Mouse (Mus musculus): ENCODE data around the gene Luzp1.

Luzp1 gene

GRCm38 (mm10) chr4:136546279-136547045 is 76.9 kb downstream of the Luzp1 start:
- no peak for DNase-seq (ENCODE audit: low spot score)

DNA sequence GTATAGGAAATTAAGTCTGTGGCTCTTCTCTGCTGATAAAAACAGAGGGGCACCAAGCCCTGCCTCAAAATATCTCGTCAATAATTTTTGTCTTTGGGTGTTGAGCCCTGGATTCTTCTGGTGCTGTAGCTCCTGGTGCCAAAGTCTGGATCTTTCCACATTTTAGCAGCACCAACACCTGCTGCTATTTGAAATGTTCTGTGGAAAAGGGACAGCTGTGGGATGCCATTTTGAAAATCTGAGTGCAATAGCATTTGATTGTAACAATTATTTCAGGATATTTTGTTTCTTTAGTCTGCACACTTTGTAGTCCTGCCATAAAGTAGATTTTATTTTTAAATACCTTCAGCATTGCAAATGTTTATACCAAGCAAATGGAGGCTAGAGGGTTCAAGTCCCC is 78.2 kb downstream of the Luzp1 start:
- DNase-seq (ENCODE audit: low spot score), result no peak

GRCm38 (mm10) chr4:136548381-136548801 is 78.8 kb downstream of the Luzp1 start:
- no peak for DNase-seq (ENCODE audit: low spot score)

DNA sequence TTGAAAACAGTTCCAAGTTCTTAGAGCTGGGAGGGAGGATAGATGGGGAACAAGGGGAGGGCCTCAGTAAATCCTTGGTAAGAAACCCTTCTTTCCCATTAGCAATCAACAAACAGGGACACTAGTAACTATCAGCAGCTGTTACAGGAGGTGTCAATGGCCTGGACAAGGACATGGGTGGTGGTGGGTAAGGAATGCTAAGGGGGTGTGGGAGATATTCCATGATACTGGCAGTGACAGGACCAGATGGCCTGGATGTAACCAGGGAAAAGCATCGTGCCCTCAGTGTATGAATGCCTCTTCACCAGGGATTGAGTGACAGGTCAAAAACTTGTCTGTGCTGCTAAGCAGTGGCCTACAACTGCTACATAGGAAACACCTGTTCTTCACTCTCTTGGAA is 83.5 kb downstream of the Luzp1 start:
- no peak for DNase-seq (ENCODE audit: low spot score)

DNA sequence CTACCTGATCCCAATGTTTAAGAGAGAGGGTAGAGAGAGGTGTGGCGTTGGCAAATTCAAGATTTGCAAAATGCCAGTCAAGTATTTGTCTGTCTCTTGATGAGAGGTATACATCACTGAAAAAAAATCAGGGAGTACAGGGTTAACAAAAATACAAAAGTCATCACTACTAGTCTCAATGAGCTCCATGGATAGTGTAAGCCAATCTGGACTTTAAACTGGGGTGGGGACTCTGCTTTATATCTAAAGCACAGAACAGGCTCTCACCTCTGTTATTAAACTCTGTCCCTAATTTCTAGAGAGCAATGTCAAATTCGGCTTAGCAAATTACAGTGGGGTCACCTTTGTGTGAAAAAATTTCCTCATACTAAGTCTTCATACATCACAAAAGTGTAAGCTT is 88.1 kb downstream of the Luzp1 start:
- no peak for DNase-seq (ENCODE audit: low spot score)

DNA sequence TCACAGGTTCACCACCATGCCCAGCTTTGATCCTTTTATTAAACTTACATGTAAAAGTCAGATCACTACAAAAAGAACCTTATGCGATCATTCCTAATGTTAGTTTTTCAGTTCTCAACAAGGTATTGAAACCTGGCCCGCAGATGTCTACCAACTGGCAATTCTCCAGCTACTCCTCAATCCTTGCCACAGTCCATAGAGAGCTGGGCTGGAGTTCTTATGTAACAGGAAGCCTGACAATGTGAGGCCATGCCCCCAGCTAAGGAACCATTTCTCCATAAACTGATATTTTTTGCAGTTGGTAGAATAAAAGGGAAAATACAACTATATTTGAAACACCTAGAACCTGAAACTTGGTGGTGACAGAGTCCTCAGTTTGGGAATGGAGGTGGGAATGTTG is 90.1 kb downstream of the Luzp1 start:
- peak; percentile 17 for DNase-seq (ENCODE audit: low spot score)

GRCm38 (mm10) chr4:136560270-136560991 is 90.9 kb downstream of the Luzp1 start:
- DNase-seq (ENCODE audit: low spot score), result no peak

DNA sequence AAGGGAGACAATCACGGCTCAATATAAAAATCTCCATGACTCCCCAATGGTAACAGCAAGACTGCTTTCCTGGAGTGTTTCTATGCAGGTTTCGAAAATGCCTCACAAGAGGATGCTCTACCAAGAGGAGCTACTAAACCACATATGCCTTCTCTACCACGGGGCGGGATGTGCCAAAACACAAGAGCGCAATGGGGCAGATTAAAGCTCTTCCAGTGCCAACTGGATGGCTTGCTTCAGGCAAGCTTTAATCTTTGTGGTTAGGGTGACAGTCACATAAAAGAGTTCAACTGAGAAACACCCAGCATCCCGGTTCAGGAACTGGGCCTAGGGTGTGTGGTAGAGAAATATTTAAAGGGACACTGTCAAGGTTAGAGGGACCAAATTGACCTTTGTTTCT is 93.2 kb downstream of the Luzp1 start:
- no peak for DNase-seq (ENCODE audit: low spot score)

- DNase-seq (ENCODE audit: low spot score), result no peak
Measured at GRCm38 (mm10) chr4:136568629-136569028, 99.1 kb downstream of the Luzp1 start.

- no peak for DNase-seq (ENCODE audit: low spot score)
Measured at GRCm38 (mm10) chr4:136569998-136570397, 100.4 kb downstream of the Luzp1 start.

DNA sequence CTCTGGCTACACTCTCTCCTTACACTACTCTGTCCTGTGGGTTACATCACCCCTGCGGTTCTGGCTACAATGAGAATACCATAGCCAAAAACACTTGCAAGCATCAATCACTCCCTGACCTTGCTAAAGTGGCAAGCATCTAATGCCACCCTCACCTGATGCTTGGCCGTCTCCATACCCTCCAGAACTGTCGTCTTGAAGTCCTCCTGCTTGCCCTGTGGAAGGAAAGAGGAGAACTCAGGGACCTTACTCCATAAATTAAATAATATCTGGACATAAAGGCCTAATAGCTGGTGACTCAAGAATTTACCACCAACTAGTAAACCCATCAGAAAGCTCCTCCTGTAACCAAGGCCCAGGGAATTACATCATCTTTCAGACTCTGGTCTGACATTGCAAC is 112.3 kb downstream of the Luzp1 start:
- DNase-seq (ENCODE audit: low spot score), result no peak

DNA sequence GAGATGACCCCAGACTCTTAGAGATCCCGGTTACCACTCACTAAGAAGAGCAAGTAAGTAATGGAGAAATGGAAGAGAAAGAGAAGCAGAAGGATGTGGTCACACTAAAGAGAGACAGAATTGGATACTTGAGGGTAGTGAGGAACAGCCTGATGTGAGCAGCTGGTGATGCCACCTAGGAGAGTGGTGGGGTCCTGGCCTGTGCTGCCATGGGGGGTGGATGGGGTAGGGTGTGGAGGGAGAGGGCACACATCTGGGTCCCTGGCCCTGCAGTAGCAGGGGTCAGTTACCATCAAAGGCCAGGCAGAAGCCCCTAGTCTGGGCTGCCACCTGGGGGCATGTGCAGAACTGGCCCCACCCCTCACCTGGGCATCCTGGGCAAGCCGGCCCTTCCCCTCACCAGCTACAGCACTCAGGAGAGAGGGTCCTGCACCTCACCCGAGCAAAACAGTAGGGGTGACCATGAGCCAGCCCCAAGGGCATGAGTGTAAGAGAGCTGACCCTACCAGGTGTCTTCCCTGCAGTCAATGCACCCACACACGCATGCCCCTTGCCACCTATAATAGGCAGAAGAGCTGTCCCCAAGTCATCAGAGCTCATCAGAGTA is 117.8 kb downstream of the Luzp1 start:
- DNase-seq (ENCODE audit: low spot score), result no peak

DNA sequence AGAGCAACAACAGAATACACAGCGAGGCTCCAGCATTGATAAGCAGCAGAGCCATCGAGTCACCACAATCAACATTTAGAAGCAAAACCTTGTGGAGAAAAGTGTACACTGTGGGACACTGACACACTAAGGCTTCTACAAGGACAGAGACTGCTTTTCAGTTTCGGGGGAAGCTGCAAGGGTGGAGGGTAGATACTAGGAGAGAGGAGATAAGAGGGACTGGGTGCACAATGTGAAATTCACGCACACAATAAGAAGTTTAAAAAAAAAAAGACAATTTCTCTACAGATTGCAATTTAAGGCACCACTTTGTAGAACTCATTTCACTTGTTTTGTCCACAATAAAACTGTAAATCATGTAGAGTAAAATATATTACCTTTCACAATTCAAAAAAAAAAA is 118.4 kb downstream of the Luzp1 start:
- DNase-seq (ENCODE audit: low spot score), result no peak

DNA sequence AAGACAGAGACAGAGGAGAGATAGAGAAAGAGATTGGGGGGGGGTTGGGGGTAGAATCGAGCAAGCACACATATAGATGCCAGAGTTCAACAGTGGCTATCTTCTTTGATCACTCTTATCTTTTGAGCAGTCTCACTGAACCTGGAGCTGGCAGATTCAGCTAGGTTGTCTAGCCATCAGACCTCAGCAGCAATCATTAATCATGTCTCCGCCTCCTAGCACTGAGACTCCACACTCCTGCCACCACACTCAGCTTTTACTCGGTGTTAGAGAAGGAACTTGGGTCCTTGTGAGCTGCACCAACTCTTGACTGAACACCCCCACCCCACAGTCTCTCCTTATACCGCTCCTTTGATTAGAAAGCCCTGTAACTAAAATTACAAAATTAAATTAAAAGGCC is 122.5 kb downstream of the Luzp1 start:
- DNase-seq (ENCODE audit: low spot score), result no peak

DNA sequence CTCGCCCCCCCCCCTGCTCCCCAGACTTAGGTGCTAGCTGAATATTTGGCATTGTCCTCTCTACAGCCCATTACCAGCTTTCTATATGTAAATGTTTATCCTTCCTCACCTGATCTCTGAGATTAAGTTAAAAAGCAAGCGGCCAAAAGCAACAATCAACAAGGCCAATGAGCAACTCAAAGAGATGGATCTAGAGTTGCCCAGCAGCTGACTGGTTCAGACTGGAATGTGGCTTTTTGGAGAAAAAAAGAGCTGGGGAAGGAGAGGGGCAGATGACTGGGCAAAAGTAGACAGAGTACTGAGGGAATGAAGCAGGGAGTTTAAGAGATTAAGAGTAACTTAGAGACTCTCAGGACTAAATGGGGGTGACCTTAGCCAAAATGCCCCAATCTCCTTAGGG is 124.4 kb downstream of the Luzp1 start:
- DNase-seq (ENCODE audit: low spot score), result no peak

DNA sequence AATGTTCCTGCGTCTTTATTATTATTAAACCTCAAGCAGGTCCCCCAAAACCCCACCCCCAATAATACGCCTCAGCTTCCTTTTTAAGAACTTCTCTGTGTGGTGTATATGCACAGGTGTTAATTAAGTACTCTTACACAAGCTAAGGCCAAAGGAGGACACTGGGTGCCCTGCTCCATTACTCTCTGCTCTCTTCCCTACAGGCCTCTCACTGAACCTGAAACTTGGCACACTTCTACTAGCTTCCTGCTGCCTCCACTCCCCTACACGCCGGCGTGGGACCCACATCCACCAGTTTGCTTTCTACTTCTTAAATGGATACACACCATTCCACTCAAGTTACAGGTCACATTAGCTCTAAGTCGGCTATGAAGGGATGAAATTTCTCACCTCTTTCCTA is 125.7 kb downstream of the Luzp1 start:
- peak; percentile 10 for DNase-seq (ENCODE audit: low spot score)

GRCm38 (mm10) chr4:136598268-136598876 is 128.8 kb downstream of the Luzp1 start:
- no peak for DNase-seq (ENCODE audit: low spot score)

GRCm38 (mm10) chr4:136599869-136600268 is 130.3 kb downstream of the Luzp1 start:
- DNase-seq (ENCODE audit: low spot score), result no peak

GRCm38 (mm10) chr4:136600536-136600935 is 131.0 kb downstream of the Luzp1 start:
- DNase-seq (ENCODE audit: low spot score), result no peak

DNA sequence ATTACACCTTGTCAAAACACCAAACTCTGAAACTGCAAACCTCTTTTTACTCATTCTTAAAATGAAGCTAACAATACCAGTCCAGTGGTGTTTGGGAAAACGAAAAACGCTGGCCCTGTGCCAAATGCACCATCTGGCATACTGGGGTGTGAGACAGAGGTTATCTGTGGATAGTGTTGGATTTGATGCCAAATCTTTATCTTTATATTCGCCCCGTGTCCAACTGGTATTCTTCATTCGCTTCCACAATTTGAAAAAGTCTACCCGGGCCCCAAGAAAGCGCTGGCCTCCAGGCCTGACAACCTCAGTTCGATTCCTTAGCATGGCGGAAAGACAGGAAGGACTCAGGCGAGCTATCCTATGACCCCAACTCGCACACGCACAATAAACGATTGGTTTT is 131.9 kb downstream of the Luzp1 start:
- peak; percentile 27 for DNase-seq (ENCODE audit: low spot score)

DNA sequence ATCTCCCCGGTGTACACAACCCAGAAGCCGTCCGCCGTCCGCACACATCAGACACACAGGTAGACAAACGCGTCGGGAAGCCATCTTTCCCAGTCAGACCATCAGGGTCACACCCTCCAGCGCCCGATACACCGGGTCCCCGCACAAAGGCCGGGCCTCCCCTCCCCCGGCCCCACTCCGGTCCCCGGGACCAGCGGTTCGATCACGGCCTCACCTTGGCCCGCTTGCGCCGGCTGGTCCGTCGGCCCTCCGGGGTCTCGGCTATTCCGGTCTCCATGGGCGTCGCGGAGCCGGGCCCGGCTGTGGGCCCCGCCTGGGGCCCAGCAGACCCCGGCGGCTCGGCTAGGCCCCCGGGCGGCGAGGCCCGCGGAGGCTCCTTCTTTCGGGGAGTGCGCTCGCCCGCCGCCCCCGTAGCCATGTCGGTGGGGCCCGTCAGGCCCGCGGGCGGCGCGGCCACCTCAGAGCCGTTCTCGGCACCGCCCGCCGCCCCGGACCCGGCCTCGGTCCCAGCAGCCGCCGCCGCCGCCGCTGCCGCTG is 132.5 kb downstream of the Luzp1 start:
- peak; percentile 14 for DNase-seq (ENCODE audit: low spot score)

- DNase-seq (ENCODE audit: low spot score), result peak; percentile 95
Measured at GRCm38 (mm10) chr4:136602568-136602967, 133.0 kb downstream of the Luzp1 start, which contains the start of gene Kdm1a. Gene Kdm1a, minus strand, starts transcription at chr4:136602723.

Data from lung, postnatal 25 days (tissue).